Mouse (Mus musculus) neural tube, embryonic 12.5 days (tissue): ENCODE data around the gene Mon2. TPM values are rescaled to one million over a fixed set of nuclear protein-coding genes. Genes with fewer than 3 reads are reported as not detected.
A peak's percentile ranks its signal among the peaks of the same experiment; 100 is the strongest.

ENCODE experiments used
- ATAC-seq: fragments of 200-750 bp; cut with Nextera tagmentation; 2 replicates; pipeline ENCODE4 v1.8.0; 2017; ENCODE audit warnings: low read depth, mild to moderate bottlenecking, moderate TSS enrichment, moderate library complexity; ENCODE audit not compliant: low FRiP score
- H3K27ac ChIP-seq: fragments of 300-500 bp; sonication (generic); 2 replicates; pipeline ENCODE4 v1.5.1; 2016
- H3K27me3 ChIP-seq: fragments of 300-500 bp; sonication (generic); replicated peaks from 2 replicates; pipeline ENCODE4 v1.6.1; 2016; ENCODE audit warnings: mild to moderate bottlenecking
- H3K36me3 ChIP-seq: fragments of 300-500 bp; sonication (generic); 2 replicates; pipeline ENCODE4 v1.6.1; 2016; ENCODE audit warnings: mild to moderate bottlenecking
- H3K4me1 ChIP-seq: fragments of 300-500 bp; sonication (generic); 2 replicates; pipeline ENCODE4 v1.6.1; 2016
- H3K4me2 ChIP-seq: fragments of 300-500 bp; sonication (generic); replicated peaks from 2 replicates; pipeline ENCODE4 v1.6.1; 2016; ENCODE audit warnings: mild to moderate bottlenecking
- H3K4me3 ChIP-seq: fragments of 300-500 bp; sonication (generic); 2 replicates; pipeline ENCODE4 v1.5.1; 2016
- H3K9ac ChIP-seq: fragments of 300-500 bp; sonication (generic); 2 replicates; pipeline ENCODE4 v1.6.1; 2016; ENCODE audit warnings: mild to moderate bottlenecking
- H3K9me3 ChIP-seq: fragments of 300-500 bp; sonication (generic); 2 replicates; pipeline ENCODE4 v1.6.1; 2016; ENCODE audit warnings: mild to moderate bottlenecking
- WGBS: fragments of 180-500 bp; shearing (Covaris S2); methylation state at CpG from one replicate; pipeline ENCODE4 v1.1.7; 2016; 5-methylcytosine and 5-hydroxymethylcytosine counted together
- polyA plus RNA-seq: library from polyadenylated mRNA; unstranded; fragments of >200 nt; fragmentation: Nextera tagmentation; extraction: Ambion mirVana; gene quantifications from 2 replicates; pipeline ENCODE4 v1.2.1, GENCODE M21; 2016

Gene Mon2
- polyA plus RNA-seq, 1 experiment from 2014 or later = 38.9 TPM

DNA sequence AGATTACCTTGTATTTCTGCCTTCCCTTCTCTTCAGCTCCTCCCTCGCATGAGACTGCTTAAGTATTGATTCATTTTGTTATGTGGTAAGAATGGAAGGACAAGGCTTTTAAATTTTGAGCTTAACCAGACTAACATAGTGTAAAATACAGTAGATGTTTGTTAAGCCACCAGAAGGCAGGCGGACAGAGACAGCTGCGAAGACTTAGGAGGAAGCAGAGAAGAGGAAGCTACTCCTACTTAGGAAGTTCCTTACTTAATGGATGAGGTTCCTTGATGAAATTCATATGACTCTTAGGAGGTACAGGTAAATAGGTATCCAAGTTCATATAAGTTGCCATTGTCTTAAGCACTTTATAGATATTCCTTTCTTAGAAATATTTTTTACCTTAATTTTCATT is 16.3 kb upstream of the Mon2 start:
- Histone ChIP-seq H3K4me3 (no peak overlapping the region), H3K9ac (no peak overlapping the region), H3K36me3 (no peaks in the 10 kb centered on the region), H3K4me2 (no peak overlapping the region), H3K27ac (no peak overlapping the region), H3K9me3 (no peaks in the 10 kb centered on the region), H3K4me1 (no peaks in the 10 kb centered on the region), H3K27me3 (no peaks in the 10 kb centered on the region)
- WGBS = 71% methylated on average over 3 of the region's 3 CpGs
- no peak for ATAC-seq

DNA sequence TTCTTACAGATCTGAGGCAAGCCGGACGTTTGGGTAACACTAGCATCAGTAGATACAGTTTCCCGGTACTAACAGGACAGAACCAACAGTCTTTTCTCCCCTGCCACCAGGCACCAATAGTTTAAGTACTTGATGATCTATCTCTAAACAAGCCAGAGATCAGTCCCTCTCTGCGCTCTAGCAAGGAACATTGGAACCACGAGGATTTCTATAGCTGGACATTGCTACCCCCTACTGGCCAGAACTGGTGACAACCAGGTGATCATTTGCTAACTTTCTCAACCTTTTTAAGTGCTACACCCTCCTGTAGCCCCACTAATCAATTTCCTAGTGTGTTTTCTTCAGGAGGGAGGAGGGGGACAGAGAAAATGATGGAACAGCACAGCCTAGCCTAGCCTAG is 15.4 kb upstream of the Mon2 start:
- Histone ChIP-seq H3K27ac (no peak overlapping the region), H3K36me3 (no peaks in the 10 kb centered on the region), H3K9me3 (no peaks in the 10 kb centered on the region), H3K4me1 (no peaks in the 10 kb centered on the region), H3K4me3 (no peak overlapping the region), H3K27me3 (no peaks in the 10 kb centered on the region), H3K4me2 (no peak overlapping the region), H3K9ac (no peak overlapping the region)
- WGBS = 35% methylated on average over 5 of the region's 5 CpGs
- ATAC-seq = peak; percentile 50; the same call in 1 of the 2 replicates

DNA sequence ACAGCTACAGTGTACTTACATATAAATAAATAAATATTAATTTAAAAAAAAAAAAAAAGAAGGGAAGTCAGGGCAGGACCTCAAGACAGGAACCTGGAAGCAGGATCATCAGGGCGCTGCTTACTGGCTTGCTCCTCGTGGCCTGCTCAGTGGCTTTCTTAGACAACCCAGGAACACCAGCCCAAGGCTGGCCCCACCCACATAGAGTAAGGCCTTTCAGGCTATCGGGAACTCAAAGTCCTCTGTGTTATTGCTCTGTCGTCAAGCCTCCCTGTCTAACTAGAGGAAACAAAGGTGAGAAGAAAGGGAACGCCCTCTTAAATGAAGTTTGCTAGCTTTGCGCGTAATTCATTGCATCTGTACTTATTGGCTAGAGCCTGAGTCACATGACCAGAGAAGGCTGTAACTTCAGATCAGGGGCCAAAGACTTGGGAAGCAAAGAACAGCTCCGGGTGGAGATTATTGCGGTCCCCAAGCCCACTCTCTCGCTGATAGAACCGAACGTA is 13.2 kb upstream of the Mon2 start:
- Histone ChIP-seq H3K4me1 (no peaks in the 10 kb centered on the region), H3K4me3 (no peak overlapping the region), H3K27ac (no peak overlapping the region), H3K27me3 (no peaks in the 10 kb centered on the region), H3K9ac (no peak overlapping the region), H3K9me3 (no peaks in the 10 kb centered on the region), H3K36me3 (no peaks in the 10 kb centered on the region), H3K4me2 (no peak overlapping the region)
- ATAC-seq = no peak
- WGBS = 75% methylated on average over 12 of the region's 12 CpGs

DNA sequence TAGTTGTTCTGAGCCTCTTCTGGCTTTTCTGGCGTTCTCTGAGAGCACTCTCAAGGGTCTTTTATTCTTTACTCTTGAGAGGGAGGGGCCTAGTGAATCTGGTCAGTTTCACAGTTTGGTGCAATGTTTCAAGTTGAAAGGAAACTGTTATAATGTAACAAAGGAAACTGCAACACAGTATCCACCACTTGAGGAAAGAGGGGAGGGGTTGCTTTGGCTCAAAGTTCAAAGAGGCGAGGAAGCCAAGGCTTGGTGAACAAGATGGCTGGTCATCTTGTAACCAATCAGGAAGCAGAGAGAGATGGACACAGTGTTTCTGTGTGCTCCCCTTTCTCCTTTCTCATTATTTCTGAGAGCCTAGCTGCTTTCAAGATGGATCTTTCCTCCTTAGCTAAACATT is 10.5 kb upstream of the Mon2 start:
- Histone ChIP-seq H3K36me3 (no peaks in the 10 kb centered on the region), H3K27ac (no peak overlapping the region), H3K9me3 (no peaks in the 10 kb centered on the region), H3K4me2 (no peak overlapping the region), H3K4me1 (no peaks in the 10 kb centered on the region), H3K27me3 (no peaks in the 10 kb centered on the region), H3K9ac (no peak overlapping the region), H3K4me3 (no peak overlapping the region)
- ATAC-seq = no peak
- WGBS = 72% methylated on average over 2 of the region's 2 CpGs

DNA sequence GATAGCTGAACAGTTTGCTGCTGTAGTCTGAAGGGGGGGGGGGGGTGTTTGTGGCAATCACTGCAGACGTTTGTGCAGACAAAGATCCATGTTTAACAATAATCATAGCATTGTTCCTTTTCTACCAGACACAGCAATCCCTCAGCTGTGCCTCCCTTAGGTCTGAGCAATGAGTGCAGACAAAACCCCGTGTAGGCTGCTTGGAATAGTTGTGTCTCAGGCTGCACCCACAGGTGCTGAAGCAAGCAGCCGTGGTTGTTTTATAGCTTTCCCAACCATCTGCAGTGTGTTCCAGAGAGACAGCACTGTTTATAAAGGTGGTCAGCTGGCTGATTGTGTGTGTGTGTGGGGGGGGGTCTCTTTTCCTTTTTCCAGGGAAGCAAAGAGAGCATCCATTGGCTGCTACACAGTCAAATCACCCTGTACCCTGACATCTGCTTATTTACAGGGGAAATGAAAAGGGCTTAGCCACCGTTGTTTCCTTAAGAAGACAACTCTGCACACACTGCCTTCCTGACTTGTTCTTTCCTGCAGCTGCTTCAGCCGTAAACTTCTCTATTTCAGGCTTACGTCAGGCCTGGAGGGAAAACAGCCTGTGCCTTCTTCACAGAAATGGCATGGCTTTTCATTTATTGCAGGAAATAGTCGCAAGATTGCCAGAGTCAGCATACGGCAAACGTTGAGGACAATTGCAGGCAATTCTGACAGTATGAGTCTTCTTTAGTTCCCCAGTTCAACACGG is 8.8 kb upstream of the Mon2 start:
- no peaks in the 10 kb centered on the region for H3K4me1 ChIP-seq
- WGBS = 33% methylated on average over 10 of the region's 10 CpGs
- peak; percentile 41; the same call in 1 of the 2 replicates for ATAC-seq
- H3K36me3 ChIP-seq = no peaks in the 10 kb centered on the region
- H3K4me3 ChIP-seq = no peak overlapping the region
- H3K9me3 ChIP-seq = no peaks in the 10 kb centered on the region
- H3K4me2 ChIP-seq = no peak overlapping the region
- H3K27ac ChIP-seq = no peak overlapping the region
- H3K27me3 ChIP-seq = no peaks in the 10 kb centered on the region
- H3K9ac ChIP-seq = no peak overlapping the region

DNA sequence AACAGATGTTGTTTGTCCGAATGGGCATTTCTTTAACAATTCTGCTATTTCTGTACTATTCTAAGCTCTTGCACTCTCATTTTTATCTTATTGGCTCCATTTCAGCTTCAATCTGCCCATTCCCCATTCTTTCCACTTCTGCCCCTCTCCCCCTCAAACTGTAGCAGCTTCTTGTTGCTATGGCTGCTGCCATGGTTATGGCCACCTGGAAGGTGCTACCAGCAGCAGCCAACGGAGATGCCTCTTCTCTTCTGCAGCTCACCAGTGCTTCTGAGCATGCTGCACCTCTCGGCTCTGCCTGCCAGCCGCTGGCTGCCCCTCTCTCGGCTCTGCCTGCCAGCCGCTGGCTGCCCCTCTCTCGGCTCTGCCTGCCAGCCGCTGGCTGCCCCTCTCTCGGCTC is 8.0 kb upstream of the Mon2 start:
- no peak overlapping the region for H3K4me2 ChIP-seq
- no peaks in the 10 kb centered on the region for H3K27me3 ChIP-seq
- no peak for ATAC-seq
- H3K9ac ChIP-seq = no peak overlapping the region
- WGBS = 71% methylated on average over 9 of the region's 9 CpGs
- no peaks in the 10 kb centered on the region for H3K9me3 ChIP-seq
- H3K4me3 ChIP-seq = no peak overlapping the region
- H3K36me3 ChIP-seq = no peaks in the 10 kb centered on the region
- no peak overlapping the region for H3K27ac ChIP-seq
- H3K4me1 ChIP-seq = no peaks in the 10 kb centered on the region

DNA sequence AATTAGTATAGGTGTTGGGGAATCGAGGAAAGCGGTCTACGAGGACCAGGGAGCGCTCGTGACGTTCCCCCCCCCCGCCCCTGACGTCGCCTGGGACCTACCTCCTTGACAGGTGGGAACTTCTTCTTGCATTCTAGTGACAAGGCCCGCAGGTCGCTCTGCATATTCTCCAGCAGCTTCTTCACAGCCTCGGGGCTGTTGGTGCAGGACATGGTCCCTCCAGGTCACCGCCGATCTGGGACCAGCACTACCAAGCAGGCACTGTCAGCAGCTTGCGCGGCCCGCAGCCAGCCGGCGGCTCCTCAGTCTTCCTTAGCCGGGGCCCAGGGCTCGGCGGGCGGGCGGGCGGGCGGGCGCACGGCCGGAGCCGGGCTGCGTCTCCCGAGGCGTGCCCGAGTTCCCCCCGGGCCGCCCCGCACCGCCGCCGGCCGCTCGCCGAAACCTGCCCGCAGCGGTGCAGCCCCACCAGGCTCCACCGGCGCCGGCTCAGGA is 508 bp downstream of the Mon2 start:
- H3K4me3 ChIP-seq = peak overlapping the region; percentile 98
- no peaks in the 10 kb centered on the region for H3K27me3 ChIP-seq
- H3K9me3 ChIP-seq = no peaks in the 10 kb centered on the region
- peak overlapping the region; percentile 86 for H3K4me2 ChIP-seq
- peaks cover 9% of the 10 kb centered on the region for H3K4me1 ChIP-seq
- under 1% methylated on average over 47 of the region's 48 CpGs for whole genome bisulfite sequencing
- H3K36me3 ChIP-seq = peaks cover 10% of the 10 kb centered on the region
- peak; percentile 68 for ATAC-seq
- H3K9ac ChIP-seq = peak overlapping the region; percentile 97
- peak overlapping the region; percentile 42; the same call in 1 of the 2 replicates for H3K27ac ChIP-seq

DNA sequence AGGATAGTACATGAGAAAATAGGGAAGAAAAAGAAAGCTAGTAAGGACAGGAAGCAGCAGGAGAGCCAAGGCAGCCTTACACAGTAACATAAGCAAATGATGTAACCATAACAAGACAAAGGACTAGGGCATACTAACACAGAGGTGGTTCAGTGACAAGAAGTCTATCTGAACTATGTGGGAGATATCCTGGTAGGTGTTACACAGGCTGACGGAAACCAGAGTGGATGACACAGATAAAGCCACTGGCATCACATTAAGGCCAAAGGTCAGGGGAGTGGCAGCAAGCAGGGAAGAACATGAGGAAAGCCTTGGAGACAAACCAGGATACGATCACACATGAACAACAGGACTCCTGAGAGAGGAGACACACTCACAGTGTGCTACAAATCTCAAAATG is 4.3 kb downstream of the Mon2 start:
- Histone ChIP-seq H3K36me3 (peaks cover 17% of the 10 kb centered on the region), H3K4me2 (no peak overlapping the region), H3K4me3 (no peak overlapping the region), H3K4me1 (peaks cover 9% of the 10 kb centered on the region), H3K27me3 (no peaks in the 10 kb centered on the region), H3K9me3 (peaks cover 5% of the 10 kb centered on the region; the same call in 1 of the 2 replicates), H3K27ac (no peak overlapping the region), H3K9ac (no peak overlapping the region)
- WGBS = 90% methylated on average over 2 of the region's 2 CpGs
- ATAC-seq = no peak

DNA sequence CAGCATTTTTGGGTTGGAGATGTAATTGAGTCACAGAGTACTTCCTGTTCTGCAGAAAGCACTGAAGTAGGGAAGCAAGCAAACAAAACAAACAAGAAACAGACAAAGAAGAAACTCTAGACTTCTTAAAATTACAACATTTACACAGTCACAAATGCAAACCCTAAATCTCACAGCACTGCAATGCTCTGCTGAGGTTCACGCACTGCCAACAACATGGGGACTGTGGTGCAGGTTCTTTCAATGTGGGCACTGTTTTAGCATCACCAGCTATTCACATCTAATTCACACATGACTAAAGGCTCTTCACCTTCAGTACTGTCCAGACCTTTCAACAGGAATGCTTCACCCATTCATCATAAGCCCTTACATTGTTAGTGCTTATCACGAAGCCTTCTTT is 13.3 kb downstream of the Mon2 start:
- Histone ChIP-seq H3K4me1 (no peaks in the 10 kb centered on the region), H3K27ac (no peak overlapping the region), H3K4me2 (no peak overlapping the region), H3K9me3 (no peaks in the 10 kb centered on the region), H3K4me3 (no peak overlapping the region), H3K36me3 (no peaks in the 10 kb centered on the region), H3K9ac (no peak overlapping the region), H3K27me3 (no peaks in the 10 kb centered on the region)
- 96% methylated on average over 2 of the region's 2 CpGs for WGBS
- no peak for ATAC-seq

DNA sequence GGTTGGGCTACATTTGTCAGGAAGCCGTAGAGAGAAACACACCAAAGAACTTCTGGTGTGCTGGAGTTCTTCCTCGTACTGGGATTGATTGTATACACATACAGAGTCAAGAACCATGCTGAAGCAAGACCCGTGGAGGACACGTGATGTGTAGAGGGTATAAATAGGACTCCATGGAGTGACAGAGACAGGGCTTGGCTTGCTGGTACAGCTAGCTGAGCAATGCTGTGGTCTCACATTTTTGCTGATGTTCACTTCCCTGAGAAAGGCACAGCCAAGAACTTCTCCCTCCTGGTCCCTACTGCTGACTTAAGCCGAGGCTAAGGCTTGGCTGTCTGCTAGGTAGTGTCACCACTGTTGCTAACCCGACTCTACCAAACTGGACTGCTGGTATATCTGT is 15.5 kb downstream of the Mon2 start:
- no peaks in the 10 kb centered on the region for H3K9me3 ChIP-seq
- H3K4me3 ChIP-seq = no peak overlapping the region
- H3K9ac ChIP-seq = no peak overlapping the region
- 91% methylated on average over 6 of the region's 6 CpGs for WGBS
- H3K27me3 ChIP-seq = no peaks in the 10 kb centered on the region
- H3K27ac ChIP-seq = no peak overlapping the region
- no peaks in the 10 kb centered on the region for H3K4me1 ChIP-seq
- no peak for ATAC-seq
- H3K36me3 ChIP-seq = no peaks in the 10 kb centered on the region
- no peak overlapping the region for H3K4me2 ChIP-seq

DNA sequence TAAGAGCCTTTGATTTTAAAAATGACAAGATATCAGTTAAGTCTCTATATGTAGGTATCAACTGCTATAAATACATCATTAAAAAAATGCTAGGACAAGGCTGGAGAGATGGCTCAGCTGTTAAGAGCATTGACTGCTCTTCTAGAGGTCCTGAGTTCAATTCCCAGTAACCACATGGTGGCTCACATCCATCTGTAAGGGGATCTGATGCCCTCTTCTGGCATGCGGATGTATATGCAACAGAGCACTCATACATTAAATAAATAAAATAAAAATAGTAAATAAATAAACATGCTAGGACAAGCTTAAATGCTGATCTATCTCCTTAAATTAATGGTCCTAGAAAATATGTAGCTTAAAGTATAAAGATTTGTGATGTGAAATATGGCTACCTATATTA is 19.2 kb downstream of the Mon2 start:
- Histone ChIP-seq H3K4me1 (no peaks in the 10 kb centered on the region), H3K36me3 (no peaks in the 10 kb centered on the region), H3K9ac (no peak overlapping the region), H3K9me3 (no peaks in the 10 kb centered on the region), H3K4me2 (no peak overlapping the region), H3K27me3 (no peaks in the 10 kb centered on the region), H3K4me3 (no peak overlapping the region), H3K27ac (no peak overlapping the region)
- ATAC-seq = no peak
- 95% methylated on average over 1 of the region's 1 CpGs for WGBS

DNA sequence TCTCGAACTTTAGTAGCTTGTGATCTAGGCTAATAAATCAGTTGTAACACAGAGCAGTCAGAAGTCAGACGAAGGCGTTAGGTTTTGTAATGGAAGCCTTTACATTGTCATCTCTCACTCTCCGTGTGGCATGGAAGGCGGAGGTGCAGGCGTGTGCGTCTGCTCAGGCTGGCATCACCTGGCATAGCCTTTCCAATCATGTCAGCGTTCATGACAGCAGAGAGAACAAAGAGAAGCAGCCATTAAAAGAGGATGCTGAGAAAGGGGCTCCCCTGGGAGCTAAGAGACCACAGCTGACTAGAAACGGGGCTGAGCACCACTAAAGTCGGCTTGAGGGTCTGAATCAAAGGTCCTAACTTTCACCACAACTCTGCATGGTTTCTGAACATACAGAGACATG is 19.8 kb downstream of the Mon2 start:
- WGBS = 69% methylated on average over 10 of the region's 10 CpGs
- 0 out of 2 replicates have a peak, but pooled peaks have one; percentile 48 for ATAC-seq

More for the DNA sequence above, 19.8 kb downstream of the Mon2 start:
- Histone ChIP-seq H3K9ac (no peak overlapping the region), H3K4me1 (no peaks in the 10 kb centered on the region), H3K27me3 (no peaks in the 10 kb centered on the region), H3K4me3 (no peak overlapping the region), H3K9me3 (no peaks in the 10 kb centered on the region), H3K27ac (no peak overlapping the region), H3K4me2 (no peak overlapping the region), H3K36me3 (no peaks in the 10 kb centered on the region)
